Mouse (Mus musculus) embryonic facial prominence, embryonic 15.5 days (tissue): ENCODE measurements at regions not wholly inside any gene's neighbourhood (a gene's known extent, or its start where the extent isn't known, plus 50 kb on each side); places are given as distances from the start of the nearest gene placed in this dataset.
A peak's percentile ranks its signal among the peaks of the same experiment; 100 is the strongest.

ENCODE experiments used
- ATAC-seq: fragments of 200-750 bp; cut with Nextera tagmentation; 2 replicates; pipeline ENCODE4 v1.8.0; 2017; ENCODE audit warnings: low read depth, moderate TSS enrichment; ENCODE audit not compliant: insufficient number of reproducible peaks, low FRiP score, low TSS enrichment
- H3K27ac ChIP-seq: fragments of 300-500 bp; sonication (generic); replicated peaks from 2 replicates; pipeline ENCODE4 v1.5.1; 2015; ENCODE audit warnings: mild to moderate bottlenecking, inconsistent platforms
- H3K27me3 ChIP-seq: fragments of 300-500 bp; sonication (generic); 2 replicates; pipeline ENCODE4 v1.6.1; 2015; ENCODE audit warnings: inconsistent platforms
- H3K36me3 ChIP-seq: fragments of 300-500 bp; sonication (generic); 2 replicates; pipeline ENCODE4 v1.6.1; 2015; ENCODE audit warnings: mild to moderate bottlenecking, inconsistent platforms
- H3K4me1 ChIP-seq: fragments of 300-500 bp; sonication (generic); 2 replicates; pipeline ENCODE4 v1.6.1; 2015; ENCODE audit warnings: inconsistent platforms
- H3K4me2 ChIP-seq: fragments of 300-500 bp; sonication (generic); replicated peaks from 2 replicates; pipeline ENCODE4 v1.6.1; 2015; ENCODE audit warnings: mild to moderate bottlenecking, inconsistent platforms
- H3K4me3 ChIP-seq: fragments of 300-500 bp; sonication (generic); replicated peaks from 2 replicates; pipeline ENCODE4 v1.5.1; 2015; ENCODE audit warnings: mild to moderate bottlenecking, inconsistent platforms
- H3K9ac ChIP-seq: fragments of 300-500 bp; sonication (generic); 2 replicates; pipeline ENCODE4 v1.6.1; 2015; ENCODE audit warnings: inconsistent platforms
- H3K9me3 ChIP-seq: fragments of 300-500 bp; sonication (generic); replicated peaks from 2 replicates; pipeline ENCODE4 v1.6.1; 2016; ENCODE audit warnings: inconsistent platforms
- WGBS: fragments of 180-500 bp; shearing (Covaris S2); methylation state at CpG from one replicate; pipeline ENCODE4 v1.1.7; 2015; 5-methylcytosine and 5-hydroxymethylcytosine counted together

- Histone ChIP-seq H3K9me3 (no peaks in the 10 kb centered on the region), H3K4me2 (no peak overlapping the region), H3K4me1 (peaks cover 32% of the 10 kb centered on the region), H3K36me3 (no peaks in the 10 kb centered on the region), H3K27me3 (no peaks in the 10 kb centered on the region), H3K4me3 (no peak overlapping the region), H3K27ac (peak overlapping the region; percentile 63; the same call in 1 of the 2 replicates), H3K9ac (no peak overlapping the region)
- ATAC-seq: no peak
- WGBS: 36% methylated on average over 1 of the region's 1 CpGs
These were observed 382.3 kb upstream of the Npvf start for GRCm38 (mm10) chr6:51036553-51036952.

- Histone ChIP-seq H3K4me2 (no peak overlapping the region), H3K9me3 (no peaks in the 10 kb centered on the region), H3K9ac (no peak overlapping the region), H3K27ac (peak overlapping the region; percentile 44), H3K4me1 (peaks cover 28% of the 10 kb centered on the region), H3K36me3 (no peaks in the 10 kb centered on the region), H3K27me3 (no peaks in the 10 kb centered on the region), H3K4me3 (no peak overlapping the region)
- WGBS: 26% methylated on average over 4 of the region's 4 CpGs
- ATAC-seq: no peak
These were observed 382.7 kb upstream of the Npvf start for GRCm38 (mm10) chr6:51036956-51037355.

GRCm38 (mm10) chr6:51039486-51040180, 385.4 kb upstream of the Npvf start:
- Histone ChIP-seq H3K4me1 (peaks cover 27% of the 10 kb centered on the region), H3K9ac (no peak overlapping the region), H3K27ac (peak overlapping the region; percentile 1; the same call in 1 of the 2 replicates), H3K4me2 (no peak overlapping the region), H3K9me3 (no peaks in the 10 kb centered on the region), H3K4me3 (no peak overlapping the region), H3K36me3 (no peaks in the 10 kb centered on the region), H3K27me3 (no peaks in the 10 kb centered on the region)
- no peak for ATAC-seq
- 54% methylated on average over 20 of the region's 20 CpGs for WGBS

DNA sequence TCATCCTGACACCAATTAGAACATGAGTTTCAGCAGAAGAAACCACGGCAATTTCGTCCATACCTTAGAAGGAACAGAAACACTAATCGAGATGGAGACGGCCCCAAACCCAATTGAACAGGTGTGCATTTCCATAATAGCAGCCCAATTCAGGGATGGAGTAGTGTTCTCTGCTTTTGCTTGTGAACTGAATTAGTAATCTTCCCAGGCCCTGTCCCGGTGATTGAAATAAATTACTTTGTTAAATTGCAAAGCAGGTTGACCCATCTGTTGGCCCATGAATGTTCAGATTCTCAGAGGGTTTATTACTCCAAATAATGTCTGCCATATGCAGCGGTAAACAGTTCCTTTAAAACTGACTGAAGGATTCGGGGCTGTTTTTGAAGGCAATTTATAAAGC, 388.5 kb upstream of the Nfe2l3 start:
- Histone ChIP-seq H3K9me3 (no peaks in the 10 kb centered on the region), H3K4me2 (no peak overlapping the region), H3K27me3 (no peaks in the 10 kb centered on the region), H3K4me3 (no peak overlapping the region), H3K4me1 (peaks cover 20% of the 10 kb centered on the region), H3K9ac (no peak overlapping the region), H3K36me3 (no peaks in the 10 kb centered on the region), H3K27ac (no peak overlapping the region)
- 76% methylated on average over 7 of the region's 7 CpGs for WGBS
- ATAC-seq: no peak

DNA sequence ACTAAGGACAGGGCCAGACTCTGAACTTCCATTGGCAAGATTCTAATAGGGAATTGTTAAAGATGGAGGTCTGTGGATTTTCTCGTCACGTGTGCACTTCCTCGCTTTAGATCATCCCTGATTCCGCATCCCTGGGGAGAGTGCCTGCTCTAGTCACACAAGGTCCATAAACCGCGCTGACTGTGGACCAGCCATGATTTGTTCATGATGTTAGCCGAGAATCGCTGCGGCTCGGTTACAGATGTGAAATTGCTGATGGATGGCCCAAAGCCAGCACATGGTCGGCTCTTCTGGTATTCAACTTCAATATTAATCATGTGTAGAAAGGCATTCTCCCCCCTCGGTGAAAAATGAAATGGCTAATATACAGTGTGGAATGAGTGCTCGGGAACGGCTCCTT, 387.6 kb upstream of the Nfe2l3 start:
- WGBS: 45% methylated on average over 14 of the region's 14 CpGs
- Histone ChIP-seq H3K9ac (no peak overlapping the region), H3K4me2 (no peak overlapping the region), H3K27ac (peak overlapping the region; percentile 44; the same call in 1 of the 2 replicates), H3K27me3 (no peaks in the 10 kb centered on the region), H3K4me1 (peaks cover 16% of the 10 kb centered on the region; the same call in 1 of the 2 replicates), H3K4me3 (no peak overlapping the region), H3K9me3 (no peaks in the 10 kb centered on the region), H3K36me3 (no peaks in the 10 kb centered on the region)
- no peak for ATAC-seq

DNA sequence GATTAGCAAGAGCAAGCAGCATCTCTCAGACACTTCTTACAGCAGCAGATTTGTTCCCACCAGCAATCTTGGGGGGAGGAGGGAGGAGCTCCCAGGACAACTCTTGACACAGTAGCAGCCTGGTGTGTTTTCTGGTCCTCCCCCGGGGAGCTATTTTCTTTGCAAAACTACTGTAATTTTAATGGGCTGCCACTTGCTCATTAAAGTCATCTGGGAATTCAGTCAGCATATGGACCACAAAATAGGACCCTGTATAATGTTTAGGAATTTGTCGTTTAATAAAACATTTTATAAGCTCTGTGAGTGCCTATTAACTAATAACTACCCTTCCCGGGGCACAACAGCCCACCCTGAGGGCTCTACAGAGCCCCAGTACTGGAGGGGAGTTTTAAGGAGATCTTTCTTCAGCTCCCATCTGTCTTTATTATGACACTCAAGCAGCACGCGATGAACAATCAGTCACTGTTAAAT, 380.0 kb upstream of the Nfe2l3 start:
- Histone ChIP-seq H3K27ac (no peak overlapping the region), H3K9ac (no peak overlapping the region), H3K4me3 (no peak overlapping the region), H3K4me1 (peaks cover 9% of the 10 kb centered on the region), H3K27me3 (no peaks in the 10 kb centered on the region), H3K36me3 (no peaks in the 10 kb centered on the region), H3K4me2 (no peak overlapping the region), H3K9me3 (no peaks in the 10 kb centered on the region)
- WGBS: 26% methylated on average over 5 of the region's 5 CpGs
- ATAC-seq: no peak

DNA sequence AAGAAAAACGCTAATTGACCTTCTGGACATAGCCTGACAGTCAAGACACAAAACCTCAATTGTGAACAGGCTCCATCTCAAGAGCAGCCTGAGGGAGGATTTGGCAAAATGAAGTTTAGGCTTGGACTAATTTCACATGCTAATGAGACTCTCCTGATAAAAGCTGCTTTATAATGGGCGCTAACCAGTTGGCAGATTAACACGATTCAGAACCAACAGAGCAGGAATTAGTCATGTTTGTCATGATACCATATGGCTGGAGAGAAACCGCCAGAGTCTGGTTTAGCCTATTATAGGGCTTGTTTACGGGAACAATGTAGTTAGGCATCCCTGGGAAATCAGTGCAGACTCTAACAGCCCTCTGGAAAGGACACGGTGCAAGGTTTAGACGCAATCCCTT, 375.2 kb upstream of the Nfe2l3 start:
- Histone ChIP-seq H3K36me3 (no peaks in the 10 kb centered on the region), H3K9ac (no peak overlapping the region), H3K27me3 (no peaks in the 10 kb centered on the region), H3K4me1 (peaks cover 32% of the 10 kb centered on the region), H3K9me3 (no peaks in the 10 kb centered on the region), H3K27ac (0 out of 2 replicates have a peak overlapping the region, but pooled peaks have one; percentile 29), H3K4me2 (no peak overlapping the region), H3K4me3 (no peak overlapping the region)
- ATAC-seq: no peak
- 29% methylated on average over 7 of the region's 7 CpGs for WGBS

DNA sequence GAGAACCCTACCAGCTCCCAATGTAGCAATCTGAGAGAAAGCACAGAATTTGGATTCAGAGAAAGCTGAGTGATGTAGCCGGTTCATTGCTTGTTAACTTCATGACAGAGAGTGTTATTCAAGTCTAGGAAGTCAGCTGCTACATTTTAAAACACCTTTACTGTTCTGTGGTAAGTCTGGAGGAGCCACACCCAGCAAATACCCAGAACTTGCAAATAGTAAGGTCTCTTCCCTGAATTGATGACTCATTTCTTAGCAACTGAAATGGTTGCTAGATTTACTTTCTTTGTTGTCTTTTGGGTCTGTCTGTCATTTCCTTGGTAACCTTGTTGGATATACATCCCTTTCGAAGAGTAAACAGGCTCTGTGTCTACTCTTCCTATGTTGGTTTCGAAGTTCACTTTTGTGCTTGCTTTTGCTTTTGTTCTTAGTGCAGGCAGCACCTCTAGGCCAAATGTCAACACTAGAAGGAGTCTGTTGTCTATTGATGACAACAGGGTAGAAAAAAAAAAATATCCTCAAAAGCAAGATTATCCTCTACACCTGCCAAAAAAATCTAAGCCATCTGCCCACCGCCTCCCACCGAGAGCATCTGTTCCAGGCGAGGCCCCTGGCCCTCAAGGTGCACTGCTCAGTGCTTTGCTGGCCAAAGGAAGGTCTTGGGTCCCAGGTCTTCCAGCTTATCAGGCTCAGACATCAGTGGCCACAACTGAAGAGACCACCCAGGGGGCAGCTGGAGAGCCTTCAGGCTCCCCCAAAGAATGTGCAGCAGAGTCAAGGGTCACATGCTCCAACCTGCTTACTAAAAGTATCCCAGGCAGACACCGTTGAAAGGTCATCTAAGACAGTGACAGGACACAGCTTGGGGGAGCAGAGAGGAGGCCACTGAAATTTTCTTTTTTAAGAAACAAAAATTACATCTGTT, 372.3 kb upstream of the Nfe2l3 start:
- Histone ChIP-seq H3K27ac (peak overlapping the region; percentile 71), H3K4me3 (no peak overlapping the region), H3K27me3 (no peaks in the 10 kb centered on the region), H3K9ac (no peak overlapping the region), H3K36me3 (no peaks in the 10 kb centered on the region), H3K4me2 (no peak overlapping the region), H3K9me3 (no peaks in the 10 kb centered on the region), H3K4me1 (peaks cover 27% of the 10 kb centered on the region)
- WGBS: 51% methylated on average over 7 of the region's 7 CpGs
- ATAC-seq: no peak

DNA sequence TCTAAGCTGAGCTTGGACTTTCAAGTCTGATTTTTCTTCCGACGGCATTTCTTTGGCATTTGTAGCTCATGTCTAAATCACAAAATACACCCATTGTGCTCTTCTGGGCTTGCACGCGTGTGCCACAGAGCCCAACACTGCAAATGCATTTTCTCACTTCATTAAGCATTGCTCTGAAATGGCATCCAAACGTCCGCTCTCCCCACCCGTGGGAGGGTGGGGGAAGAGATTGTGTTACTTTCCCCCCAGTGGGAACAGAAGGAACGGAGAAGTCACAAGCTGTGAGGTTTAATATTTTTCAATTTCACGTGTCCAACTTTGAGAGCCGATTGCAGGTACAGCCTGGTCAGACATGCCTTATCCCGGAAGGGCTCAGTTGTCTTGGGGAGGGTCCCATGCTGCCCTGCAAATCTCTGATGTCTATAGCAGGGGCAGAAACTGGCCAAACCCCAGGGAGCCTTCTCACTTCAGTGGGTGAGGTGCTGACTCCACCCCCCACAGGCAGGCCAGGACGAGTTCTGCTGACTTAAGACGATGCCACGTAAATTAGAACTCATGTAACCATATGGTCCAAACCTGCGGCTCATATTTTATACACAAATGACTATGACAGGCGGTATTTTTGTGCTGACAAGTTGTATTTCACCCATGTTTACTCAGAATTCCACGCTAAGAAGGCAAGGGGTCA, 371.5 kb upstream of the Nfe2l3 start:
- peaks cover 30% of the 10 kb centered on the region for H3K4me1 ChIP-seq
- H3K4me3 ChIP-seq: no peak overlapping the region
- H3K27ac ChIP-seq: peak overlapping the region; percentile 71
- H3K4me2 ChIP-seq: no peak overlapping the region
- no peaks in the 10 kb centered on the region for H3K9me3 ChIP-seq
- H3K27me3 ChIP-seq: no peaks in the 10 kb centered on the region
- 21% methylated on average over 17 of the region's 17 CpGs for WGBS
- H3K9ac ChIP-seq: no peak overlapping the region
- peak; percentile 65; the same call in 1 of the 2 replicates for ATAC-seq
- no peaks in the 10 kb centered on the region for H3K36me3 ChIP-seq

DNA sequence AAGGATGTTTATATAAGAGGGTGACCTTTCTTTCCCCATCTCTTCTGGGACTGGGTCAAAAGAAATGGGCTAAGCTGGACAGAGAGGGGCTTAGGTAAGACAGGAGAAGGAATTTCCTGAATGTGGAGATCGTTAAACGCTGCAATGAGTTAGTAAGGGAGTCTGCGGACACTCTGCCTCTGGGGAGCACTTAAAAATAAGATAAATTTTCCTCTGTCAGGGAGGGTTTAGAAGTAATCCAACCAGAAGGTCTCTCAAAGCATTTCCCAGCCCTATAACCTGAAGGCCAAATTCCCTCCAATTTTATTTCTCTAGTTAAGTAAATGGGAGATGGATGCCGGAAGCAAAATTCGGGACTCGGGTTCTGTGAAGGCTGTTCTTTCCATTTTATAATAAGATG, 367.3 kb upstream of the Nfe2l3 start:
- H3K4me2 ChIP-seq: no peak overlapping the region
- H3K27ac ChIP-seq: no peak overlapping the region
- no peak for ATAC-seq
- no peaks in the 10 kb centered on the region for H3K9me3 ChIP-seq
- H3K36me3 ChIP-seq: no peaks in the 10 kb centered on the region
- no peaks in the 10 kb centered on the region for H3K27me3 ChIP-seq
- H3K9ac ChIP-seq: no peak overlapping the region
- no peak overlapping the region for H3K4me3 ChIP-seq
- WGBS: 59% methylated on average over 6 of the region's 6 CpGs
- H3K4me1 ChIP-seq: peaks cover 37% of the 10 kb centered on the region

GRCm38 (mm10) chr6:51067332-51067731, 365.1 kb upstream of the Nfe2l3 start:
- 83% methylated on average over 11 of the region's 11 CpGs for WGBS
- Histone ChIP-seq H3K9ac (no peak overlapping the region), H3K27me3 (no peaks in the 10 kb centered on the region), H3K4me2 (no peak overlapping the region), H3K9me3 (no peaks in the 10 kb centered on the region), H3K36me3 (no peaks in the 10 kb centered on the region), H3K4me1 (peaks cover 29% of the 10 kb centered on the region), H3K4me3 (no peak overlapping the region), H3K27ac (no peak overlapping the region)
- ATAC-seq: no peak
